Mouse (Mus musculus): ENCODE results near the gene Anxa9.

DNA sequence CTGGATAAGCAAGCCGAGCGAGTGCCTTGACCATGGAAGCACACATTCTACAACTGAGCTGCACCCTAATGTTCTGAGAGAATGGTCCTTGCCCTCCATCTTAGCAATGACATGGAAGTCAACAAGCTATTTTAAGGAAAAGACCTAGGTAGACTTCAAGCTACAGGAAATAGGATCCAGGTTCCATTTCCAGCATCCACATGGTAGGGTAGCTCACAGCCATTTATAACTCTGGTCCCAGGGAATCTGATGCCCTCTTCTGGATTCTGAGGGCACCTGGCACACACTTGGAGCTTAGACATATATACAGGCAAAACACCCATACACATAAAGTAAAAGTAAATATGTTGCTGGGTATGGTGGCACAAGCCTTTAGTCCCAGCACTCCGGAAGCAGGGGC is 40.9 kb downstream of the Anxa9 start:
- TF ChIP-seq CTCF (IDR thresholded peaks at IDR 0.05; ENCODE audit: extremely low read depth, insufficient read depth, low read length) (no peak), POLR2A (IDR thresholded peaks at IDR 0.05; ENCODE audit: extremely low read depth, insufficient read depth, low read length) (no peak)

Data from cortical plate, adult 2 months (tissue).